Mouse (Mus musculus) v-Abl transformed pro-B cells (cell line): Measurements from ENCODE around the gene Gmppa.

Experiments used
- in situ Hi-C, 2 experiments: fragments of 400-800 bp; cut with MboI; formaldehyde crosslinking; loops; one replicate each; pipeline ENCODE4 v1.15.1; 2025; ENCODE audit not compliant: unreplicated experiment in 2 of 2

Gmppa gene

GRCm38 (mm10) chr1:75480036-75480435, 44.3 kb downstream of the Gmppa start:
- in situ Hi-C loops = loop anchor here in 1 of 2 experiments (5.0 kb wide), 1 partner anchor 37 kb away; no protein-coding TSS in a partner anchor

- in situ Hi-C loops = loop anchor here in 1 of 2 experiments (5.0 kb wide), 1 partner anchor 37 kb away; no protein-coding TSS in a partner anchor
These were observed 45.0 kb downstream of the Gmppa start for GRCm38 (mm10) chr1:75480735-75481134.

- in situ Hi-C loops = no loop called here
These were observed 50.8 kb downstream of the Gmppa start for GRCm38 (mm10) chr1:75486561-75486960.

GRCm38 (mm10) chr1:75487040-75487404, 51.3 kb downstream of the Gmppa start:
- in situ Hi-C loops = no loop called here

- in situ Hi-C loops = no loop called here
These were observed 51.9 kb downstream of the Gmppa start for GRCm38 (mm10) chr1:75487405-75488161.

GRCm38 (mm10) chr1:75490785-75491551, 55.2 kb downstream of the Gmppa start:
- in situ Hi-C loops = no loop called here

- in situ Hi-C loops = no loop called here
These were observed 56.9 kb downstream of the Gmppa start for GRCm38 (mm10) chr1:75492579-75493170.
